Mouse (Mus musculus): ENCODE data around the gene Sac3d1.

- TF ChIP-seq POLR2A (IDR thresholded peaks at IDR 0.05; ENCODE audit: extremely low read depth, insufficient read depth, low read length) (no peak), CTCF (IDR thresholded peaks at IDR 0.05; ENCODE audit: low read depth, low read length) (no peak)
These were observed 16.1 kb downstream of the Sac3d1 start for GRCm38 (mm10) chr19:6102169-6102853.
